Mouse (Mus musculus): ENCODE data around the gene Comp. TPM values are rescaled to one million over a fixed set of nuclear protein-coding genes. Genes with fewer than 3 reads are reported as not detected.
A peak's percentile ranks its signal among the peaks of the same experiment; 100 is the strongest.

Comp gene
- polyA plus RNA-seq, 1 experiment from 2014 or later: 0.13 TPM

DNA sequence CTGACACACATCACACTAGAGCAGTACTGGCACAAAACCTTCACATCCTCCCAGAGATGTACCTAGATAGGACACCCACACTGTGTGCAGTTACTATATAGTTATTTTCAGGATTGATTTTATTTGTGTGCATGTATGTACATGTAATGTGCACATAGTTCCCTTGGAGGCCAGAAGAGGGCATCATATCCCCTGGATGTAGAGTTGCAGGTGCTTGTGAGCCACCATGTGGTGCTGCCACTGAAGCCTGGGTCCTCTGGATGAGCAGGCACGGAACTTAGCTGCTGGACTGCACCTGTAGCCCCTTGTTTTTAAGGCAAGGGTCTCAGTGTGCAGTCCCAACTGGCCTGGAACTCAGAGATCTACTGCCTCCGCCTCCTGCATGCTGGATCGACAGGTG lies 30.9 kb downstream of the Comp start:
- no peak overlapping the region for H3K4me2 ChIP-seq (replicated peaks; ENCODE audit: low read depth, low read length)
- no peaks in the 10 kb centered on the region for H3K36me3 ChIP-seq (ENCODE audit: insufficient read depth, low read length)
- WGBS: 96% methylated on average over 3 of the region's 3 CpGs
- H3K4me1 ChIP-seq (ENCODE audit: insufficient read depth, low read depth, low read length): peaks cover 12% of the 10 kb centered on the region; the same call in 1 of the 2 replicates
- no peak overlapping the region for H3K9ac ChIP-seq (replicated peaks; ENCODE audit: low read depth)
- no peak for TF ChIP-seq EP300 (IDR thresholded peaks at IDR 0.05)
- peak; percentile 31; the same call in 1 of the 2 replicates for TF ChIP-seq CTCF (IDR thresholded peaks at IDR 0.05)
- H3K4me3 ChIP-seq (ENCODE audit: low read depth, low read length): no peak overlapping the region
- no peaks in the 10 kb centered on the region for H3K9me3 ChIP-seq (ENCODE audit: low read length)
- no peak overlapping the region for H3K27ac ChIP-seq (ENCODE audit: low read length)
- H3K27me3 ChIP-seq (replicated peaks; ENCODE audit: insufficient read depth, low read length): no peaks in the 10 kb centered on the region
- DNase-seq (ENCODE audit: low spot score) (no peak), ATAC-seq (no peak)

DNA sequence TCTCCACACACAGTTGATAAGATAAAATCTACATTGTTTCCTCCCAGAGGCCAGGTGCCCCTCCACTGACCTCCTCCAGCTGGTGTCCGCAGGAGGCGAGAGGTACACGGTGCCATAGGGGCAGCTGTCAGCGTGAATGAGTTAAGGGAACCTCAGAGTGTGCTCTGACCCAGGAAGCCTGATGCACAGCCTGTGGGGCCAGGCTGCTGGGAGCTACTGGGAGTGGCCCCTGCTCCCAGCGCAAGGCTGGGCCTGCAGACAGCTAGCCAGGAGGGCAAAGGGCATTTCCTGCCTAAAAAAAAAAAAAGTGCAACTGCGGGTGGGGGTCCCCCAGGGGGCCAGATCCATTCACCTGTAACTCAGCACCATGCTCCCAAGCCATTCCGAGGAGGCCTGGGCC lies 31.8 kb downstream of the Comp start:
- H3K4me3 ChIP-seq (ENCODE audit: low read depth, low read length): no peak overlapping the region
- H3K36me3 ChIP-seq (ENCODE audit: insufficient read depth, low read length): no peaks in the 10 kb centered on the region
- no peak overlapping the region for H3K9ac ChIP-seq (replicated peaks; ENCODE audit: low read depth)
- peaks cover 17% of the 10 kb centered on the region; the same call in 1 of the 2 replicates for H3K4me1 ChIP-seq (ENCODE audit: insufficient read depth, low read depth, low read length)
- DNase-seq (ENCODE audit: low spot score) (no peak), ATAC-seq (no peak)
- 40% methylated on average over 7 of the region's 7 CpGs for WGBS
- no peaks in the 10 kb centered on the region for H3K27me3 ChIP-seq (replicated peaks; ENCODE audit: insufficient read depth, low read length)
- no peak overlapping the region for H3K27ac ChIP-seq (ENCODE audit: low read length)
- H3K4me2 ChIP-seq (replicated peaks; ENCODE audit: low read depth, low read length): no peak overlapping the region
- TF ChIP-seq EP300 (IDR thresholded peaks at IDR 0.05) (no peak), CTCF (IDR thresholded peaks at IDR 0.05) (no peak)
- H3K9me3 ChIP-seq (ENCODE audit: low read length): no peaks in the 10 kb centered on the region

DNA sequence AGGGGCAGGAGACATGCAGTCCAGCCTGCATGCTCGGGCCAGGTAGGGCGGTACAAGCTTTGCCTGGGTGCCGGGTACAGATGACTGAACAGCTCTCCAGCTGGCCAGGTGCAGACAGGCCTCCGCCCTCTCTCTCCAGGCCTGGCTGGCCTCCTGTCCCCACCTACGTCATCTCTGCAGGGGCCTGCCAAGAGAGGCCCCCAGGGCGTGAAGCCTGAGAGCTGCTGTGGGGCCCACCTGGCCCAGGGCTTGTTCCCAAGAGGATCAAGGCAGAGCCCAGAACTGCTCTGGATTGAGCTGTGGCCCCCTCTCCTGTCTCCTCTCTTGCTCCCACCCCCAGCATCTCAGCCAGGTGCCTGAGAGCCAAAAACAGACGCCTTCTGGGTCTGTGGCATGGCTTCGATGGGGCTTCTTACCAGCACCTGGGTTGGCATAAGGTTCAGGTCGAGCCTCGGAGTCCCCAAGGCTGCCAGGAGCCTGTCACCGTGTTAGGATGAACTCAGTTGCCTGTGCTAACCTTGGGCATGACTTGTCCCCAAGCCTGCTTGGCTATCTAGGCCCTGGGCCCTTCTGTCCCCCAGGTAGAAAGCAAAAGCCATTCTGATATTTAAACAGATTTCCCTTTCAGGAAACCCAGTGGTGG lies 33.2 kb downstream of the Comp start:
- Histone ChIP-seq H3K27ac (ENCODE audit: low read length) (no peak overlapping the region), H3K9me3 (ENCODE audit: low read length) (no peaks in the 10 kb centered on the region), H3K9ac (replicated peaks; ENCODE audit: low read depth) (no peak overlapping the region), H3K4me2 (replicated peaks; ENCODE audit: low read depth, low read length) (no peak overlapping the region), H3K36me3 (ENCODE audit: insufficient read depth, low read length) (no peaks in the 10 kb centered on the region), H3K4me1 (ENCODE audit: insufficient read depth, low read depth, low read length) (peaks cover 17% of the 10 kb centered on the region; the same call in 1 of the 2 replicates), H3K4me3 (ENCODE audit: low read depth, low read length) (no peak overlapping the region), H3K27me3 (replicated peaks; ENCODE audit: insufficient read depth, low read length) (no peaks in the 10 kb centered on the region)
- ATAC-seq: peak; percentile 76
- peak; percentile 56 for DNase-seq (ENCODE audit: low spot score)
- 62% methylated on average over 10 of the region's 11 CpGs for WGBS
- TF ChIP-seq EP300 (IDR thresholded peaks at IDR 0.05) (no peak), CTCF (IDR thresholded peaks at IDR 0.05) (no peak)

DNA sequence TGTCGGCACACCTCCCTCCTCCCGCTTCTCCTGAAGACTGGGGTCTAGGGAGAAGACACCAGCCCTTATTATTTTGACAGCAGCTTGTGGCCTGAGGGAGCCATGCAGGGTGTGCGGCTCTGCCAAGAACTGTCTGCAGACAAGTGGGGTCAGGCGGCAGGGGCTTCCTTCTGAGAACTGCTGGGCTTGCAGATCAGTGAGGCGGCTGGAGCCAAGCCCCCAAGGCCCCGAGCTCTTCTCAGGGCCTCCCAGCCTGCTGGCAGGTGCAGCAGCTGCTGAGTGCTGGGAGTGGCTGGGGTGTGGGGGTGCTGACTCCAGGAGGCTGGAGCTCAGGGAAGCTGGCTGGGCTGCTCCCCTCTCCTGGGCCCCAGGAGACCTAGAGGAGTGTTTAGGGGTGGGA lies 34.9 kb downstream of the Comp start:
- TF ChIP-seq CTCF (IDR thresholded peaks at IDR 0.05): no peak
- no peak for TF ChIP-seq EP300 (IDR thresholded peaks at IDR 0.05)
- DNase-seq (ENCODE audit: low spot score) (peak; percentile 57), ATAC-seq (peak; percentile 53)
- H3K4me3 ChIP-seq (ENCODE audit: low read depth, low read length): no peak overlapping the region
- no peaks in the 10 kb centered on the region for H3K36me3 ChIP-seq (ENCODE audit: insufficient read depth, low read length)
- no peak overlapping the region for H3K27ac ChIP-seq (ENCODE audit: low read length)
- WGBS: 53% methylated on average over 6 of the region's 6 CpGs
- no peaks in the 10 kb centered on the region for H3K27me3 ChIP-seq (replicated peaks; ENCODE audit: insufficient read depth, low read length)
- peaks cover 17% of the 10 kb centered on the region; the same call in 1 of the 2 replicates for H3K4me1 ChIP-seq (ENCODE audit: insufficient read depth, low read depth, low read length)
- H3K9me3 ChIP-seq (ENCODE audit: low read length): no peaks in the 10 kb centered on the region
- H3K9ac ChIP-seq (replicated peaks; ENCODE audit: low read depth): no peak overlapping the region
- H3K4me2 ChIP-seq (replicated peaks; ENCODE audit: low read depth, low read length): no peak overlapping the region

DNA sequence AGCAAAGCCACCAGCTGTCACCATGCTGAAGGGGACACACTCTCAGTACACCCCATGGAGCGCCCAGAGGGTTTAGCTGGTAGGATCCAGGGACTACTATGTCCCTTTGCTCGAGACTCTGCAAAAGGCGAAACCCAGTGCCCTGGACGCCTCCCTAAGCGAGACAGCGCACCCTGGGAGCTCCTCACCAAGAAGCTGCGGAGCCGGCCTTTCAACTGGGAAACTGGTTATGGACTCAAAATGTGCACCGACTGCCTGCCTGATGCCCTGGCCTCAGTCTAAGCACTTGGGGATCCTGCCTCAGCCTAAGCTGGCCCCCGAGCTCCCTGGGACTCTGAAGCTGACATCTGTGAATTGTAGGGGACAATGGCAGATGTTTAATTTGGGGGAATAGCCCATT lies 35.7 kb downstream of the Comp start:
- ATAC-seq (no peak), DNase-seq (ENCODE audit: low spot score) (no peak)
- H3K9ac ChIP-seq (replicated peaks; ENCODE audit: low read depth): no peak overlapping the region
- 52% methylated on average over 10 of the region's 10 CpGs for WGBS
- peaks cover 17% of the 10 kb centered on the region; the same call in 1 of the 2 replicates for H3K4me1 ChIP-seq (ENCODE audit: insufficient read depth, low read depth, low read length)
- H3K4me3 ChIP-seq (ENCODE audit: low read depth, low read length): no peak overlapping the region
- H3K36me3 ChIP-seq (ENCODE audit: insufficient read depth, low read length): no peaks in the 10 kb centered on the region
- TF ChIP-seq CTCF (IDR thresholded peaks at IDR 0.05) (no peak), EP300 (IDR thresholded peaks at IDR 0.05) (no peak)
- H3K4me2 ChIP-seq (replicated peaks; ENCODE audit: low read depth, low read length): no peak overlapping the region
- no peaks in the 10 kb centered on the region for H3K9me3 ChIP-seq (ENCODE audit: low read length)
- no peaks in the 10 kb centered on the region for H3K27me3 ChIP-seq (replicated peaks; ENCODE audit: insufficient read depth, low read length)
- peak overlapping the region; percentile 7; the same call in 1 of the 2 replicates for H3K27ac ChIP-seq (ENCODE audit: low read length)

DNA sequence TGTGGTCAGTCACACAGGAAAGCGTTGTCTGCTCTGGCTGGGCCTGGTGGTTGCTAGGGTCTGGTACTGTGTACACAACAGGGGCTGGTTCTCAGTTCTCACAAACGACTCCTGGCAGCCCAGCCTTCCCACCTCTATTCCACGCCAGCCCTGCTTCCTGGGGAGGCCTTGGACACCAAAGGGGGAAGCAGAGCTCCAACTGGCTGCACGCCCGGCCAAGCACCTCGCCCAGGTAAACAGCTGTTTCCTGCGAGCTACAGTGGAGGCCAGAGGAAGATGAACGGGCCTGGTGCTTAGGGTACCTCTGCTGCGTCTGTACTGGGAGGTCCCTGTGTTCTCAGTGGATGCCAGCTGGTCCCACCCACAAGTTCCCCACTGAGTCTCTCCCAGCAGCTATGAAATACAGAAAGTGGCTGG lies 36.1 kb downstream of the Comp start:
- no peaks in the 10 kb centered on the region for H3K36me3 ChIP-seq (ENCODE audit: insufficient read depth, low read length)
- TF ChIP-seq CTCF (IDR thresholded peaks at IDR 0.05) (no peak; the same call in 1 of the 2 replicates), EP300 (IDR thresholded peaks at IDR 0.05) (no peak)
- H3K4me1 ChIP-seq (ENCODE audit: insufficient read depth, low read depth, low read length): peaks cover 17% of the 10 kb centered on the region; the same call in 1 of the 2 replicates
- no peak overlapping the region for H3K4me2 ChIP-seq (replicated peaks; ENCODE audit: low read depth, low read length)
- H3K4me3 ChIP-seq (ENCODE audit: low read depth, low read length): no peak overlapping the region
- peak; percentile 55 for DNase-seq (ENCODE audit: low spot score)
- WGBS: 20% methylated on average over 9 of the region's 9 CpGs
- peak overlapping the region; percentile 7; the same call in 1 of the 2 replicates for H3K27ac ChIP-seq (ENCODE audit: low read length)
- ATAC-seq: peak; percentile 60
- H3K9me3 ChIP-seq (ENCODE audit: low read length): no peaks in the 10 kb centered on the region
- H3K9ac ChIP-seq (replicated peaks; ENCODE audit: low read depth): no peak overlapping the region
- no peaks in the 10 kb centered on the region for H3K27me3 ChIP-seq (replicated peaks; ENCODE audit: insufficient read depth, low read length)

Data from lung, postnatal 0 days (tissue).